Mouse (Mus musculus) heart, adult 2 months (tissue): ENCODE measurements at regions not wholly inside any gene's neighbourhood (a gene's known extent, or its start where the extent isn't known, plus 50 kb on each side); places are given as distances from the start of the nearest gene placed in this dataset.

Source experiments
- CTCF ChIP-seq: fragments of 200-600 bp; IDR thresholded peaks from 2 replicates; pipeline ENCODE4 v1.8.1; 2022; ENCODE audit warnings: antibody characterized with exemption, mild to moderate bottlenecking, moderate library complexity
- EP300 ChIP-seq: fragments of 200-500 bp; IDR thresholded peaks from 2 replicates; pipeline ENCODE4 v1.6.1; 2011; ENCODE audit warnings: low read depth, low read length, control low read depth; ENCODE audit not compliant: insufficient read depth
- POLR2A ChIP-seq: fragments of 200-500 bp; IDR thresholded peaks from 2 replicates; pipeline ENCODE4 v1.6.1; 2011; ENCODE audit warnings: mild to moderate bottlenecking, low read depth, low read length, control low read depth; ENCODE audit not compliant: insufficient read depth

GRCm38 (mm10) chr12:27653541-27653940, 311.2 kb upstream of the Sox11 start:
- TF ChIP-seq POLR2A (no peak), EP300 (no peak), CTCF (no peak)
